Mouse (Mus musculus): ENCODE data around the gene Pigl. TPM values are rescaled to one million over a fixed set of nuclear protein-coding genes. Genes with fewer than 3 reads are reported as not detected.
"Not testable (repeated sequence)": the region's sequence is repeated elsewhere in the genome, so short reads cannot be mapped to it uniquely, and the experiment has no call there.

The Pigl gene
- polyA plus RNA-seq, 1 experiment from 2014 or later: 8.3 TPM

- Histone ChIP-seq H3K9me3 (ENCODE audit: control insufficient read depth, low read length) (no peaks in the 10 kb centered on the region), H3K9ac (ENCODE audit: low read depth, low read length) (no peak overlapping the region), H3K4me3 (ENCODE audit: low read length) (no peak overlapping the region), H3K36me3 (ENCODE audit: control insufficient read depth, insufficient read depth, low read length) (no peaks in the 10 kb centered on the region), H3K27ac (ENCODE audit: low read depth, low read length) (no peak overlapping the region), H3K4me1 (ENCODE audit: control insufficient read depth, insufficient read depth, low read depth, low read length) (no peaks in the 10 kb centered on the region), H3K4me2 (ENCODE audit: low read length) (no peak overlapping the region), H3K27me3 (replicated peaks; ENCODE audit: control insufficient read depth, insufficient read depth, low read length) (no peaks in the 10 kb centered on the region)
- ATAC-seq: no peak
- WGBS: 87% methylated on average over 2 of the region's 2 CpGs
These were observed 42.3 kb downstream of the Pigl start for GRCm38 (mm10) chr11:62500529-62500928.

GRCm38 (mm10) chr11:62507683-62508082 lies 49.4 kb downstream of the Pigl start:
- no peak overlapping the region for H3K4me3 ChIP-seq (ENCODE audit: low read length)
- no peaks in the 10 kb centered on the region for H3K36me3 ChIP-seq (ENCODE audit: control insufficient read depth, insufficient read depth, low read length)
- 79% methylated on average over 4 of the region's 4 CpGs for WGBS
- no peaks in the 10 kb centered on the region; the same call in 1 of the 2 replicates for H3K4me1 ChIP-seq (ENCODE audit: control insufficient read depth, insufficient read depth, low read depth, low read length)
- no peaks in the 10 kb centered on the region for H3K27me3 ChIP-seq (replicated peaks; ENCODE audit: control insufficient read depth, insufficient read depth, low read length)
- H3K9me3 ChIP-seq (ENCODE audit: control insufficient read depth, low read length): no peaks in the 10 kb centered on the region
- H3K27ac ChIP-seq (ENCODE audit: low read depth, low read length): no peak overlapping the region
- no peak overlapping the region for H3K9ac ChIP-seq (ENCODE audit: low read depth, low read length)
- no peak overlapping the region for H3K4me2 ChIP-seq (ENCODE audit: low read length)
- ATAC-seq: no peak

GRCm38 (mm10) chr11:62508365-62508764 lies 50.1 kb downstream of the Pigl start:
- H3K4me2 ChIP-seq (ENCODE audit: low read length); ATAC-seq; H3K4me1 ChIP-seq (ENCODE audit: control insufficient read depth, insufficient read depth, low read depth, low read length); H3K9ac ChIP-seq (ENCODE audit: low read depth, low read length); H3K27me3 ChIP-seq (replicated peaks; ENCODE audit: control insufficient read depth, insufficient read depth, low read length); H3K4me3 ChIP-seq (ENCODE audit: low read length); H3K36me3 ChIP-seq (ENCODE audit: control insufficient read depth, insufficient read depth, low read length); H3K9me3 ChIP-seq (ENCODE audit: control insufficient read depth, low read length); H3K27ac ChIP-seq (ENCODE audit: low read depth, low read length): not testable (repeated sequence)
- 97% methylated on average over 13 of the region's 13 CpGs for WGBS

- not testable (repeated sequence) for H3K27me3 ChIP-seq (replicated peaks; ENCODE audit: control insufficient read depth, insufficient read depth, low read length); ATAC-seq; H3K27ac ChIP-seq (ENCODE audit: low read depth, low read length); H3K4me1 ChIP-seq (ENCODE audit: control insufficient read depth, insufficient read depth, low read depth, low read length); H3K9ac ChIP-seq (ENCODE audit: low read depth, low read length); H3K4me2 ChIP-seq (ENCODE audit: low read length); H3K4me3 ChIP-seq (ENCODE audit: low read length); H3K9me3 ChIP-seq (ENCODE audit: control insufficient read depth, low read length); H3K36me3 ChIP-seq (ENCODE audit: control insufficient read depth, insufficient read depth, low read length)
- WGBS: 96% methylated on average over 5 of the region's 5 CpGs
These were observed 50.6 kb downstream of the Pigl start for GRCm38 (mm10) chr11:62508816-62509215.

GRCm38 (mm10) chr11:62509571-62509970 lies 51.3 kb downstream of the Pigl start:
- H3K4me2 ChIP-seq (ENCODE audit: low read length): no peak overlapping the region
- 78% methylated on average over 3 of the region's 3 CpGs for WGBS
- ATAC-seq: no peak

GRCm38 (mm10) chr11:62510956-62511355 lies 52.7 kb downstream of the Pigl start:
- H3K27me3 ChIP-seq (replicated peaks; ENCODE audit: control insufficient read depth, insufficient read depth, low read length): no peaks in the 10 kb centered on the region
- H3K9ac ChIP-seq (ENCODE audit: low read depth, low read length): no peak overlapping the region
- H3K9me3 ChIP-seq (ENCODE audit: control insufficient read depth, low read length): no peaks in the 10 kb centered on the region
- H3K36me3 ChIP-seq (ENCODE audit: control insufficient read depth, insufficient read depth, low read length): no peaks in the 10 kb centered on the region
- no peaks in the 10 kb centered on the region; the same call in 1 of the 2 replicates for H3K4me1 ChIP-seq (ENCODE audit: control insufficient read depth, insufficient read depth, low read depth, low read length)
- no peak overlapping the region for H3K27ac ChIP-seq (ENCODE audit: low read depth, low read length)
- ATAC-seq: no peak
- 89% methylated on average over 5 of the region's 5 CpGs for WGBS
- H3K4me2 ChIP-seq (ENCODE audit: low read length): no peak overlapping the region
- no peak overlapping the region for H3K4me3 ChIP-seq (ENCODE audit: low read length)

More at GRCm38 (mm10) chr11:62509571-62509970, 51.3 kb downstream of the Pigl start:
- no peak overlapping the region for H3K27ac ChIP-seq (ENCODE audit: low read depth, low read length)
- H3K4me3 ChIP-seq (ENCODE audit: low read length): no peak overlapping the region
- H3K4me1 ChIP-seq (ENCODE audit: control insufficient read depth, insufficient read depth, low read depth, low read length): no peaks in the 10 kb centered on the region; the same call in 1 of the 2 replicates
- H3K27me3 ChIP-seq (replicated peaks; ENCODE audit: control insufficient read depth, insufficient read depth, low read length): no peaks in the 10 kb centered on the region
- no peak overlapping the region for H3K9ac ChIP-seq (ENCODE audit: low read depth, low read length)
- no peaks in the 10 kb centered on the region for H3K9me3 ChIP-seq (ENCODE audit: control insufficient read depth, low read length)
- H3K36me3 ChIP-seq (ENCODE audit: control insufficient read depth, insufficient read depth, low read length): no peaks in the 10 kb centered on the region

GRCm38 (mm10) chr11:62511444-62512202 lies 53.4 kb downstream of the Pigl start:
- no peak overlapping the region for H3K27ac ChIP-seq (ENCODE audit: low read depth, low read length)
- H3K27me3 ChIP-seq (replicated peaks; ENCODE audit: control insufficient read depth, insufficient read depth, low read length): no peaks in the 10 kb centered on the region
- H3K9ac ChIP-seq (ENCODE audit: low read depth, low read length): no peak overlapping the region; the same call in 1 of the 2 replicates
- no peak overlapping the region for H3K4me3 ChIP-seq (ENCODE audit: low read length)
- H3K4me2 ChIP-seq (ENCODE audit: low read length): no peak overlapping the region
- no peak for ATAC-seq
- H3K9me3 ChIP-seq (ENCODE audit: control insufficient read depth, low read length): no peaks in the 10 kb centered on the region
- WGBS: 68% methylated on average over 13 of the region's 13 CpGs
- H3K4me1 ChIP-seq (ENCODE audit: control insufficient read depth, insufficient read depth, low read depth, low read length): no peaks in the 10 kb centered on the region; the same call in 1 of the 2 replicates
- no peaks in the 10 kb centered on the region for H3K36me3 ChIP-seq (ENCODE audit: control insufficient read depth, insufficient read depth, low read length)

- Histone ChIP-seq H3K36me3 (ENCODE audit: control insufficient read depth, insufficient read depth, low read length) (no peaks in the 10 kb centered on the region), H3K4me3 (ENCODE audit: low read length) (no peak overlapping the region), H3K9ac (ENCODE audit: low read depth, low read length) (no peak overlapping the region), H3K9me3 (ENCODE audit: control insufficient read depth, low read length) (no peaks in the 10 kb centered on the region), H3K27ac (ENCODE audit: low read depth, low read length) (no peak overlapping the region), H3K27me3 (replicated peaks; ENCODE audit: control insufficient read depth, insufficient read depth, low read length) (no peaks in the 10 kb centered on the region), H3K4me2 (ENCODE audit: low read length) (no peak overlapping the region), H3K4me1 (ENCODE audit: control insufficient read depth, insufficient read depth, low read depth, low read length) (no peaks in the 10 kb centered on the region; the same call in 1 of the 2 replicates)
- 91% methylated on average over 8 of the region's 8 CpGs for WGBS
- ATAC-seq: no peak
These were observed 54.3 kb downstream of the Pigl start for GRCm38 (mm10) chr11:62512529-62513080.

- 67% methylated on average over 6 of the region's 6 CpGs for WGBS
- Histone ChIP-seq H3K4me3 (ENCODE audit: low read length) (no peak overlapping the region), H3K4me1 (ENCODE audit: control insufficient read depth, insufficient read depth, low read depth, low read length) (no peaks in the 10 kb centered on the region; the same call in 1 of the 2 replicates), H3K27me3 (replicated peaks; ENCODE audit: control insufficient read depth, insufficient read depth, low read length) (no peaks in the 10 kb centered on the region), H3K9ac (ENCODE audit: low read depth, low read length) (no peak overlapping the region), H3K27ac (ENCODE audit: low read depth, low read length) (no peak overlapping the region), H3K36me3 (ENCODE audit: control insufficient read depth, insufficient read depth, low read length) (no peaks in the 10 kb centered on the region), H3K4me2 (ENCODE audit: low read length) (no peak overlapping the region), H3K9me3 (ENCODE audit: control insufficient read depth, low read length) (no peaks in the 10 kb centered on the region)
- ATAC-seq: no peak
These were observed 55.1 kb downstream of the Pigl start for GRCm38 (mm10) chr11:62513311-62513710.
